Mouse (Mus musculus) heart, postnatal 14 days (tissue): ENCODE results near the gene Sbf1. TPM values are rescaled to one million over a fixed set of nuclear protein-coding genes. Genes with fewer than 3 reads are reported as not detected.
A peak's percentile ranks its signal among the peaks of the same experiment; 100 is the strongest.

ENCODE experiments used
- DNase-seq, 2 experiments: peaks; one replicate each; pipeline ENCODE4 v3.0.0; 2021 to 2022
- intact Hi-C: fragments of 180-260 bp; cut with DNase I; formaldehyde crosslinking; loops from one replicate; pipeline ENCODE4 v1.15.1; 2025
- long read RNA-seq, 2 experiments: library from polyadenylated mRNA; stranded (forward); transcript quantifications; one replicate each; pipeline ENCODE4 v2.0.0; 2021
- total RNA-seq, 2 experiments: library from RNA; stranded (reverse); gene quantifications; 2 replicates each; pipeline ENCODE4 v1.2.3; 2021

Sbf1 gene
- total RNA-seq = 10 to 100 TPM; 70.7 to 74.7 TPM
- long read RNA-seq, experiment 1, full-length matches to known transcripts = 24 of 64 reads
- long read RNA-seq, experiment 1, partial matches to known transcripts = 20 of 64 reads
- long read RNA-seq, experiment 1, other reads (novel, unspliced or antisense) = 20 of 64 reads
- long read RNA-seq, experiment 2, full-length matches to known transcripts = 18 of 43 reads
- long read RNA-seq, experiment 2, partial matches to known transcripts = 14 of 43 reads
- long read RNA-seq, experiment 2, other reads (novel, unspliced or antisense) = 11 of 43 reads

DNA sequence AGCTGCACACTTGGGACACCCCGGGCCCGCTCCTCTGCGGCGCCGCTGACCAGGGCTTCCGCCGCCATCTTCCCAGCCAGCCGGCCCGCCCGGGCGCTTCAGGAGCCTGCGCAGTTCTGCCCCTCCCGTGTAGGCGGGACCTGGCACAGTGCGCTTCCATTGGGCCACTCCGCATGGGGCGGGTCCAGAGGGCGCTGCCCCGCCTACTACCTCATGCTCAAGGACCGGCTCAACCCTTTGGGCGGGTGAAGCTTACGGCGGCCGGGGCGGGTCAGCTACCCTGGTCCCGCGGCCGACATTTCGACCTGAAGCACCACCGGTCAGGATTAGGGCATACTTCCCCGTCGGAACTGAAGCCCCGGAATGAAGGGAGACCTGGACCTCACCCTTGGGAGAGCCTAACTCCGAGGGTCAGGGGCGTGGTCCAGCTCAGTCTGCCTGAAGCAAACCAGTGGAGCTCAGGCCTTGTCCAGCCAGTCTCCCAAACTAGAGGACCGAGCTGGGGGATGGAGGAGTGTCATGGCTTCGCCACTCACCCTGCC is at the start of gene Sbf1:
Gene Sbf1 (minus strand): TSS at position 122 of the 542 bp plus-strand sequence.
- intact Hi-C loops = loop anchor here (2.0 to 5.0 kb wide), 2 partner anchors 40 to 57 kb away; partner anchors contain the start of genes Lmf2, Ncaph2 and Sco2
- DNase-seq = peak; percentile 99

DNA sequence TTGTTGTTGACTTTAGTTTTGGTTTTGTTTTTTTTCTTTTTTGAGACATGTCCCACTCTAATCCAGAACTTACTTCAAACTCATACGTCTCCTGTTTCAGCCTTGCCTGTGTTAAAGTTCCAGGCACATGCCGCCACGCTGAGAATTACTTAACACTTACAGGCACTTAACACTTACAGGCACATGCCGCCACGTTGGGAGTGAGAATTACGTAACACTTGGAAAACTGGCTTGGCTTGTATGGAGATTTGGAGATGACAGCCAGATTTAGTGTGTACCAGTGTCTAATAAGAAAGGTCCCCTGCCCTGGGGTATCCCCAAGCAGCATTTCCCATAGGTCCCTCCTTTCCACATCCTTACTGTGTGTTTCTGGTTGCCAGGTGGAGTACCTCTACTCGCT is 47.9 kb upstream of the Sbf1 start:
- no peak for DNase-seq
- intact Hi-C loops = no loop called here

DNA sequence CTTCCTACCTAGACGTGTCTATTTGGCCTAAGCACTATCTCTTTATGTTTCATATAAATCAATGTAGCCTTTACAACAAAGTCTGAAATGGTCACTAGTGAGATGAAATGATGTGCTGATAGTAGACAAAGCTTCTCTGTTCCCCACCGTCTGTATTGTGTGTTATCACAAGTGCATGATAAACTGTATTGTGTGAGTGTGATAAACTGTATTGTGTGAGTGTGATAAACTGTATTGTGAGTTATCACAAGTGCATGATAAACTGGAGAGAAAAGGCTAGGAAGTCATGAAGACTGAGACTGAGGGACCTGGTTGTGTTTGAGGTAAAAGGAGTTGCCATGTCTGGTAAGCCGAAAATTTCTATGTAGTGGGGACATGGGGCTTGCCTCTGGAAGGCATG is 43.7 kb upstream of the Sbf1 start:
- DNase-seq = no peak
- intact Hi-C loops = loop anchor here (10.0 kb wide), 1 partner anchor 234 kb away; the partner anchor contains the start of genes Hdac10 and Tubgcp6

DNA sequence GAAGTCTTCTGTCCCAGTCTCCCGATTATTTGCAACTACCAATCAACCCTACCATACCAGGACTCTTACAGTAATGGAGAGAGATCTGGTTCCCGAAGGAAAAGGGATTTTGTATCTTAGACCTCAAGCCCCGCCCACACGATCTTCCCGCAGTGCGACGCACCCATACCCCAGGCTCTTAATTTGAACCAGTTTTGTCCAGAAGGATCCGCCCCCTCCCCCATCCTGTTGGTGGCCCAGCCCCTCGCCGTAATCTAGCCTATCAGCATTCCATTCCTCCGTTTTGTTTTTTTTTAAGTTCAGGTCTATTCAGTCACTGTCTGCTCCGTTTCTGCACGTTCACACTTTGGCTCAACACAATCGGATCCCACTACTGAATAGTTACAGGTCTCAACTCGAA is 41.3 kb upstream of the Sbf1 start:
- peak; percentile 58 to 68 for DNase-seq
- intact Hi-C loops = loop anchor here (2.0 to 10.0 kb wide), 2 partner anchors 16 to 232 kb away; partner anchors contain the start of genes Hdac10, Sco2 and Tubgcp6

DNA sequence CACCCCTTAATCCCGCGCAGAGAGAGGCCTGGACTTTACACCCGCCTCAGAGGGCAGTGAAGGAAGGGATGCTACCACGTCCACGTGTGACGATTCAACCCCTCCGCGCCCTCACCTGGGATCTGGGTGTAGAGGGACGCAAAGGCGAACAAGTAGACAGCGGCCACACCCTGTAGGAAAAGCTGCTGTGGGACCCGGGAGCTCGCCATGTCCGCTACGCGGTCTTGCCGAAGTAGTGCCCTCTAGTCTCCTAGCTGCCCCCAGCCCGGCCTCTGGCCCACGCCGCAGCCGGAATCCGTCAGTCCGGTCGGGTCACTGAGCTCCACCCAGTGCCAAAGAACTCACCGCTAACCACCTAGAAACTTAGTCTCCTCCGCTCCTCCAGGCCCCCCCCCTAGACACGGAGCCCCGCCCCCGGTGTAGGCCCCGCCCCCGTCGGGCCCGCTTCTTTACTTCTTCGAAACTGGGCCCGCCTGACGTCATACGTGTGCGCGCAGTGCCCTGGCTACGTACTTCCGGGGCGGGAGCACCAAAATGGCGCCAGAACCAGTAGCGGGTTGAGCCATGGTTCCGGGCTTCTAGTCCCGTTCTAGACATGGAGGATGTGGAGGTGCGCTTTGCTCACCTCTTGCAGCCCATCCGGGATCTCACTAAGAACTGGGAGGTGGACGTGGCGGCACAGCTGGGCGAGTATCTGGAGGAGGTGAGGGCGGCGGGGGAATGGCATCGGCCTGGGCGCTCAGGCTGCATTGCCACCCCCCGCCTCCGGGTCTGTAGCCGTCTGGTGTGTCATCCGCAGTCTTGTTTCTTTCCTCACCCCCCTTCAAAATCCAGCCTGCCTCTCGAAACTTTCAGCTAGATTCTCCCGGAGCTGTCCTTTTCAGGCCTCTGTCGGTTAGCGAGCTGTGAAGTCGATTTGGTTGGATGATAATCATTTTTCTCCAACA is 40.4 kb upstream of the Sbf1 start, which contains the start of the genes Lmf2 and Ncaph2:
Gene Lmf2 (minus strand): TSS at position 419 of the 947 bp plus-strand sequence.
Gene Ncaph2 (plus strand): TSS at position 479 of the 947 bp plus-strand sequence.
- intact Hi-C loops = loop anchor here (2.0 to 10.0 kb wide), 3 partner anchors 17 to 231 kb away; partner anchors contain the start of genes Hdac10, Sbf1, Sco2 and Tubgcp6
- DNase-seq = peak; percentile 96 to 98

DNA sequence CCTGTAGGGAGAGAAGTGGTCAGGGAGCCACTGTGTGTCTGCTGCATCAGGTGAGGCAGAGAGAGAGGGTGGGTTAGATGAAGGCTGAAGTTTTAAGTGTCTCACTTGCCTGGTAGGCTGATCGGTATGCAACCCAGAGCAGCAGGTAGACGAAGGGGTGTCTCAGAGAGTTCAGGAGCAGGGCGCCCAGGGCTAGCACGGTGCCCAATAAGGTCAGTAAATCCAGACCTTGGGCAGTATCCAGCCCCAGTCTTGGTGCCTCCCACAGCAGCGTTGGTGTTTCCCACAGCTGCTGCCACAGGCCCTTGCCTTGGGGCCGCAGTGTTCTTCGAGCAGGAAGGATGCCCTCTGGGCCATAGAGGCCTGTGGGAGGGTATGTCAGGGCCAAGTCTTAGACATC is 39.3 kb upstream of the Sbf1 start:
- intact Hi-C loops = loop anchor here (2.0 to 10.0 kb wide), 2 partner anchors 40 to 230 kb away; partner anchors contain the start of genes Hdac10, Sbf1 and Tubgcp6
- DNase-seq = no peak

DNA sequence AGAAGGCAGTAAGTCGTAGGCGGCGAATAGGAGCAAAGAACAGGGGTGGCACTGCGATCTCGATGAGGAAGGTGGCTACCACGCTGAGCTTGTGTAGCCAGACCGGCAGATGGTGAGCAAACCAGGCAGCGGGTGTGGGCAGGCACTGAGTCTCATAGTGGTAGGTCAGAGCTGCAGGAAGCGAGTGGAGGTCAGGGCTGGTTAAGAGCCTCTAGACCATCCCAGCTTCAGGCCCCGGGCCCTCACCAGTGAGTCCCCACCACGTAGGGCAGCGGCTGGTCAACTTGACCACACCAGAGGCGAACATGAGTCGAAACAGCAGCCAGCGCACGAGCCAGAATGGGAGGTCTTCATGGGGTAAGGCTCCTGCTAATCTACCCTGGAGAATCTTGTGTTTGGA is 38.7 kb upstream of the Sbf1 start:
- DNase-seq = no peak
- intact Hi-C loops = loop anchor here (2.0 to 10.0 kb wide), 2 partner anchors 39 to 229 kb away; partner anchors contain the start of genes Hdac10, Sbf1 and Tubgcp6

DNA sequence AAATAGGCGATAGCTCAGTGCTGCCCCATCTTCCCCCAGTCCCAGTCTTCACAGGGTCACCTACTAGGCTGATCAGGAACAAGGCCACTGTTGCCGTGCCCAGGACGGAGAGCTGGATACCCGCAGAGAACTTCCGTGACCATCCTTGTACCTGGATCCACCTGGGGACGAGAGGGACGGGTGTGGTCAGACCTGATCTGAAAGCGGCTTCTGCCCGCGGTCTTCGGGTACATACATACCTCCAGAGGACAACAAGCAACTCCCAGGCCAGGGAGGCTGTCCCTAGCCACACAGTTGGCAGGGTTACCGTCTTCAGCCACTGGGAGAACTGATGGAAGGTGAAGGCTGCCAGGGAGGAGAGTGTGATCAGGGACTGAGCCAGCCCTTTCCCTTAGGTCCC is 37.7 kb upstream of the Sbf1 start:
- DNase-seq = no peak
- intact Hi-C loops = loop anchor here (10.0 kb wide), 1 partner anchor 228 kb away; the partner anchor contains the start of genes Hdac10 and Tubgcp6

DNA sequence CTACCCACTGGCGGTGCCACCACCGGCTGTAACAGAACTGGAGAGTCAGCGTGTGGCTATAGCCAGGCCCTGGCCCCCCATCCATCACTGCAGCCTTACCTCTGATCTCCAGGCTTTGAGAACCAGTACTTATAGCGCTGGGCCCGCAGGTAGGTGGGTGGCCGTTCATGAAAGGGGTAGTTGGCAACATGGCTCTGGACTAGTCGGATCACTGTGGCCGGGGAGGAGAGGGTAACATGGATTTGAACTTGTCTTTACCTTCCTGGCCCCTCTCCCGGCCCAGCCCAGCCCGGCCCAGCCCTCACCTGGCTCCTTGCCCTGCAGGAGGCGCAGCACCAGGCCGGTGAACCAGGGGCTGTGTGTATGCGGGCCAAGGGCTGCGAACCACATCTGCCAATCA is 36.9 kb upstream of the Sbf1 start:
- DNase-seq = no peak
- intact Hi-C loops = loop anchor here (10.0 kb wide), 1 partner anchor 227 kb away; the partner anchor contains the start of genes Hdac10 and Tubgcp6

DNA sequence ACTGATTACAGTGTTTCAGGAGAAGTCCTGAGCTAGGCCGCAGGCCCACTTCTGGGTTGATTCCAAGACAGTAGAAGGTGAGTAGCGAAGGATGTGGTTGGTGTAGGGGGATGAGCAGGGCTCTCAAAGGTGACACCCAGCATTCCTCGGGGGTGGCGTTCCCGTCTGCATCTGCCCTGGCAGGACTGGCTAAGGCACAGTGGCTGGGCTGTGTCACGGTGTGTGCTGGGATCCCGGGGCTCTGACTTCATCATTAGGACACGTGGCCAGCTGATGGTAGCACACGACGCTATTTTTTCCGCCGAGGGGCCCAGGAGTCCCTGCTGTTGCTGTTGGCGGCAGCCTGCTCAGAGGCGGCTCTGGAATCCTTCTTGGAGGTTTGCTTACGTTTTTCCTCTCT is 36.2 kb upstream of the Sbf1 start:
- intact Hi-C loops = loop anchor here (10.0 kb wide), 1 partner anchor 227 kb away; the partner anchor contains the start of genes Hdac10 and Tubgcp6
- DNase-seq = no peak

DNA sequence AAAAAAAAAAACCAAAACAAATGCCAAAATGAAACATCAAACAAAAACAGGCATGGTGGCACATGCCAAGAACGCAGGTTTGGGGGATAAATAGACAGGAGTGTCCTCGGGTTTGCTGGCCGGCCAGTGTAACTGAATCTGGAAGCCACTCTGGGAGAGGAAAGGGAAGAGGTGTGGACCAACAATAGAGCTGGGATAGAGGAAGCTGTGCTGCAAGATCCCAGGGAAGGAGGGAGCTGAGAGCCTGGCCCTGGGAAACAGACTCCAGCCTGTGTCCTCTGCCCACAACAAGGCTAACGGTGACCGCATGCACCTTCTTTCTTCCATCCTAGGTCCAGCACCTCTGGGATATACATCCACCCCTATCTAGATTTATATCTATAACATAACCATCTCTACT is 35.3 kb upstream of the Sbf1 start:
- DNase-seq = peak in 1 of 2 experiments; percentile 24
- intact Hi-C loops = loop anchor here (10.0 kb wide), 1 partner anchor 226 kb away; the partner anchor contains the start of genes Hdac10 and Tubgcp6

DNA sequence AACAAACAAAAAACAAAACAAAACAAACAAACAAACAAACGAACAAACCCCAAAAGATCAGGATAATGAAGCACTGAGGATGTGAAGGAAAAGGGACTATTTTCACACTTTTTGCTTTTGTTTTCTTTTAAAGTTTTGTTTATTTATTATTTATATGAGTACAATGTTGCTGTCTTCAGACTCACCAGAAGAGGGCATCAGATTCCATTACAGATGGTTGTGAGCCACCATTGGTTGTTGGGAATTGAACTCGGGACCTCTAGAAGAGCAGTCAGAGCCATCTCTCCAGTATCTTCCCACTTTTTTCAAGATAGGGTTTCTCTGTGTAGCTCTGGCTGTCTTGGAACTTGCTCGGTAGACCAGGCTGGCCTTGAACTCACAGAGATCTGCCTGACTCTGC is 28.2 kb upstream of the Sbf1 start:
- no peak for DNase-seq
- intact Hi-C loops = no loop called here

DNA sequence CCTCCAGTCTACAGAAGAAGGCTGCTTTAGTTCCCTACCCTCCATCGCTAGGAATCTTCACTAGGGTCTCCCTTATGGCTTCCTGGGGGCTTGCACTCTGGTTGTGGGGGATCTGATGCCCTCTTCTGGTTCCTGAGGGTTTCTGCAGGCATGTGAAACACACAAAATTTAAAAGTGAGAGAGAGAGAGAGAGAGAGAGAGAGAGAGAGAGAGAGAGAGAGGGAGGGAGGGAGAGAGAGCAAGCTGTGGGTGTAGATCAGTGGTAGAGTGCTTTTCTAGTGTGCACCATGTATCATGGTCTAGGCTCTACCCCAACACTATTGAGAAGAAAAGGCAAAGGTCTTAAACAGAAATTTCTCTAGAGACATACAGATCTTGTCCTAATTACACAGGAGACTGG is 26.6 kb upstream of the Sbf1 start:
- intact Hi-C loops = no loop called here
- no peak for DNase-seq

DNA sequence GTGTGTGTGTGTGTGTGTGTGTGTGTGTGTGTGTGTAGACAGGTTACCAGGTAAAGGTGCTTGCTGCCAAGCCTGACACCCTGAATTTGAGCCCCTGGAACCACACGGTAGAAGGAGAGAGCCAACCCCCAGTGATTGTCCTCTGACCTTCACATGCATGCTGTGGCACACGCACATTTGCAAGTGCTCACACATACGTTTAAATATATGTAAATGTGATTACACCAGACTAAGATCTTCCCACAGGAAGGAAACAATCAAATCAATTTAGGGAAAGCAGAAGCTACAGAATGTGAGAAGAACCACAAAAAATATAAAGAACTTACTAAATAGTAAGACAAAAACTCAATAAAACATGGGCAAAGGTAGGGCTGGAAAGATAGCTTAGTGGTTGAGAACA is 25.0 kb upstream of the Sbf1 start:
- intact Hi-C loops = no loop called here
- DNase-seq = no peak

DNA sequence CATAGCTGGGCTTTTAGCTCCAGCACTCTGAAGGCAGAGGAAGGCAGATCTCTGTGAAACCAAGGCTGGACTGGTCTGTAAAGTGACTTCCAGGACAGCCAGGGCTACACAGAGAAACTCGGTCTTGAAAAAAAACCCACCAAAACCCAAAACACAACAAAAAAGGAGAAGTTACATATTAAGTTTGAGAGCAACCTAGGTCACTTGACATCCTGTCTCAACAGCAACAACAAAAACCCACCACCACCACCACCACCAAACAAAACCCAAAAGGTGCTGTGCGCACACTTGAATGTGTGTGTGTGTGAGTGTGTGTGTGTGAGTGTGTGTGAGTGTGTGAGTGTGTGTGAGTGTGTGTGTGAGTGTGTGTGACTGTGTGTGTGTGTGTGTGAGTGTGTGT is 24.6 kb upstream of the Sbf1 start:
- DNase-seq = no peak
- intact Hi-C loops = no loop called here

DNA sequence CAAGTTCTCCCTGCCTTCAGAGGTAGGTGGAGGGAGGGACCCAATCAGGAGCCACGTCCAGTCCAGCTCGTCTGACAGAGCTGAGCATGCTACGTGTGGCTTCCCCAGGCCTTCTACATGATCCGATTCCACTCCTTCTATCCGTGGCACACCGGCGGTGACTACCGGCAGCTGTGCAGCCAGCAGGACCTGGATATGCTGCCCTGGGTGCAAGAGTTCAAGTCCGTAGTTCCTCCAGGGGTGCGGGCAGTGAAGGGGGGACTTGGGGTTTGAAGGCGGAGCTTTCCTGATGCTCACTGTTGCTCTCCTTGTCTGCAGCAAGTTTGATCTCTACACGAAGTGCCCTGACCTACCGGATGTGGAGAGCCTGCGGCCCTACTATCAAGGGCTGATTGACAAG is 21.3 kb upstream of the Sbf1 start:
- no peak for DNase-seq
- intact Hi-C loops = no loop called here

DNA sequence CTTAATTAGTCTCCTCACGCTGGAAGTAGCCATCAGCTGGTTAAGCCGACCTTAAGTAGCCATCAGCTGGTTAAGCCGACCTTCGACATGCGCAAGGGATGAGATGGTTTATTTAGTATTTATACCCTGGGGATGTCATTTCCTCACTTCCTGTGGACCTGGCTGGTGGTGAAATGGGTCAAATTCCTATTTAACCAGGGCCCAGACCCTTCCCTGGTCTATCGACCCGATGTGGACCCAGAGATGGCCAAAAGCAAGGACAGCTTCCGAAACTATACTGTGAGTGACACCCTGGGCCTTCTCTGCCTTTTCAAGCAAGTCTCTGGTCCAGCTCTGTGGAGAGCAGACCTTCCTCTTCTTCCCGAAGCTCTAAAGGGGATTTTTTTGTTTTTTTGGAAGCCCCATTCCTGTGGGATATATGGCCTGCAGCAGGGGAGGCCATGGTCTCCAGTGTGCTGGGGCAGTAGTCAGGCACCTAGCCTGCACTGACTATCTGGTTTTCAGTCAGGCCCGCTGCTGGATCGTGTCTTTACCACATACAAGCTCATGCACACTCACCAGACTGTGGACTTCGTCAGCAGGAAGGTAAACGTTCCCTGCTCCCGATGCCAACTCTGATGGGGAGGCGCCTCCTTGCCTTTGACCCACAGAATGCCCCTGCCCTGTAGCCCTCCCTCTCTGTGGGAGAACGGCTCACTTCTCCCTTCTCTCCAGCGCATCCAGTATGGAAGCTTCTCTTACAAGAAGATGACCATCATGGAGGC is 19.8 kb upstream of the Sbf1 start:
- intact Hi-C loops = no loop called here
- DNase-seq = no peak

DNA sequence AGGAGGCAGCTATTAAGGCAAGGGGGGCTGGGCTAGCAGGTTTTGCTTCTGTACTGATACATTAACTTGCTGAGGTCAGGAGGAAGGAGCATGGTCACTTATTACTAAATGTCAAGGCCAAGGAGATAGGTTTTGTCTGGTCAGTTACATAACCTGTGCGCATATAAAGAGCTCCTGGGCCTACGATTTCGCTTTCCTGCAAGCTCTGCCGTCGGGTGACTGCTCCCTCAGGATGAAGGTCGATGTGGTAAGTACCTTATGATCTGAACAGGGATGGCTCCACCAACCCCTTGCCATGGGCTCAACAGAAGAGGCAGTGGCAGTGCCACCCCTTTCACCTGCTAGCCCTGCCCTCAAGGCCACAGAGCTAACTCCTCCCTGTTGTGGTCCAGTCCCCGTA is 19.2 kb upstream of the Sbf1 start, which contains the start of gene Miox:
Gene Miox (plus strand): TSS at position 128 of the 400 bp plus-strand sequence.
- intact Hi-C loops = no loop called here
- no peak for DNase-seq

DNA sequence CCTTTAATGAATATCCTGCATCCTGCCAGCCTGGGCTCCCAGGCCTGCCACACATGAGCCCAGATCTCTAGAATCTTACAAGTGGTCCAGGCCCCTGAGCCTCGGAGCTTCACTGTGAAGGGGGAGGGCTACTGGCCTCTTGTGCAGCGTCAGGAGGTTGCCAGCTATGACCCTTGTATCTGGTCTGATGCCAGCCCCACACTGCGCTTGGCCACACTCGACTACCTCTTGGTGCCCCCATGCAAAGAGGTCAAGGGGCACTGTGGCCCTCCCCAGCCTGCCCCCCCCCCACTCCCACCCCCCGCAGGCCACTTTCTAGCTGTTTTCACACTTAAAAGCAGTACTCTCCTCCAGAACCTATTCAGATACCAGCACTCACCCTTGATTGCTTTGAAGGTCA is 11.3 kb upstream of the Sbf1 start:
- no peak for DNase-seq
- intact Hi-C loops = no loop called here
